Mouse (Mus musculus) intestine, postnatal 0 days (tissue): ENCODE measurements around the gene Lrig1. TPM values are rescaled to one million over a fixed set of nuclear protein-coding genes. Genes with fewer than 3 reads are reported as not detected.

ENCODE experiments used
- ATAC-seq: fragments of 200-750 bp; cut with Nextera tagmentation; 2 replicates; pipeline ENCODE4 v1.8.0; 2017; ENCODE audit warnings: mild to moderate bottlenecking, moderate TSS enrichment, moderate library complexity
- H3K27ac ChIP-seq: fragments of 300-500 bp; sonication (generic); 2 replicates; pipeline ENCODE4 v1.5.1; 2014; ENCODE audit warnings: mild to moderate bottlenecking, low read depth, low read length, moderate library complexity
- H3K27me3 ChIP-seq: fragments of 300-500 bp; sonication (generic); replicated peaks from 2 replicates; pipeline ENCODE4 v1.6.1; 2014; ENCODE audit warnings: low read length, mixed read lengths; ENCODE audit not compliant: control insufficient read depth, insufficient read depth
- H3K36me3 ChIP-seq: fragments of 300-500 bp; sonication (generic); 2 replicates; pipeline ENCODE4 v1.6.1; 2014; ENCODE audit warnings: mild to moderate bottlenecking, moderate library complexity; ENCODE audit not compliant: control insufficient read depth, insufficient read depth
- H3K4me1 ChIP-seq: fragments of 300-500 bp; sonication (generic); replicated peaks from 2 replicates; pipeline ENCODE4 v1.6.1; 2014; ENCODE audit warnings: antibody characterized with exemption, low read length, mixed read lengths; ENCODE audit not compliant: control insufficient read depth, insufficient read depth
- H3K4me2 ChIP-seq: fragments of 300-500 bp; sonication (generic); replicated peaks from 2 replicates; pipeline ENCODE4 v1.6.1; 2014; ENCODE audit warnings: low read depth, mild to moderate bottlenecking, moderate library complexity
- H3K4me3 ChIP-seq: fragments of 300-500 bp; sonication (generic); 2 replicates; pipeline ENCODE4 v1.5.1; 2014; ENCODE audit warnings: low read depth, low read length
- H3K9ac ChIP-seq: fragments of 300-500 bp; sonication (generic); 2 replicates; pipeline ENCODE4 v1.6.1; 2014; ENCODE audit warnings: mild to moderate bottlenecking, low read depth, low read length
- H3K9me3 ChIP-seq: fragments of 300-500 bp; sonication (generic); 2 replicates; pipeline ENCODE4 v1.6.1; 2016; ENCODE audit warnings: mixed run types; ENCODE audit not compliant: control insufficient read depth
- CTCF ChIP-seq: sonication (generic); IDR thresholded peaks from 2 replicates; pipeline ENCODE4 v1.5.1; 2016; ENCODE audit warnings: low read depth, mild to moderate bottlenecking, control low read depth, antibody characterized with exemption, moderate library complexity
- WGBS: fragments of 180-500 bp; shearing (Covaris S2); extraction: QIAGEN DNeasy Blood & Tissue Kit; methylation state at CpG from one replicate; pipeline ENCODE4 v1.1.7; 2014; 5-methylcytosine and 5-hydroxymethylcytosine counted together
- polyA plus RNA-seq: library from polyadenylated mRNA; unstranded; fragments of >200 nt; fragmentation: Nextera tagmentation; extraction: Ambion mirVana; gene quantifications from 2 replicates; pipeline ENCODE4 v1.2.1, GENCODE M21; 2015

Lrig1 gene
- polyA plus RNA-seq, 1 experiment from 2014 or later, result 13.4 TPM

DNA sequence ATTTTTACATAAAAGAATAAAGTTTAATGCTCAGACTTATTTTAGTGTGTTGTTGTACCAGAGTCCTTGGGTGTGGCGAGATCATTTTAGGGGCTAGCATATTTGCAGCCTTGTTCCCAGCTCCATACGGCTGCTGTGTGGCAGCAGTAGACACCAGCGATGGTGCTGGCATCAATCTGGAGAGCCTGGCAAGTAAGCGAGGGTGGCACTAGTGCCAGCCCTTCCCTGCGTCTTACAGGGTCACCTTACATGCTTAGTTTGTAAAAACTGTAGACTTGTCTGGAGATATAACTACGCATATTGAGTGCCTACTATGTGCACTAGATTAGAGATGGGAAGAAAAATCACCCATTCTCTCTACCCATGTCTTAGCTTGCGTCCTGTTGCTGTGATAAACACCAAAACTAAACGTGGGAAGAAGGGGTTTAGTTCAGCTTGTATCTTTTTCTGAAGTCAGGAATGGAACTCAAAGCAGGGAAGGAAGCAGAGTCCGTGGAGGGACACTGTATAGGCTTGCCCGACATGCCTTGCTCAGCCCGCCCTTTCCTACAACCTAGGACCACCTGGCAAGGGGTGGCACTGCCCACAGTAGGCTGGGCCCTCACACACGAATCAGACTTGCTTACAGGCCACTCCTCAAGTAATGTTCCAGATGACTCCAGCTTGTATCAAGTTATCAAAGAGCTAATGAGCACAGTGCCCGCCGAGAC, 103.8 kb downstream of the Lrig1 start:
- 0 out of 2 replicates have a peak, but pooled peaks cover 2% of the 10 kb centered on the region for H3K36me3 ChIP-seq
- 91% methylated on average over 14 of the region's 14 CpGs for WGBS
- no peak for TF ChIP-seq CTCF
- no peak overlapping the region for H3K4me2 ChIP-seq
- no peak overlapping the region for H3K27ac ChIP-seq
- no peak for ATAC-seq
- H3K27me3 ChIP-seq, result no peaks in the 10 kb centered on the region
- 0 out of 2 replicates have a peak, but pooled peaks cover 3% of the 10 kb centered on the region for H3K4me1 ChIP-seq
- H3K4me3 ChIP-seq, result no peak overlapping the region
- H3K9me3 ChIP-seq, result no peaks in the 10 kb centered on the region
- no peak overlapping the region for H3K9ac ChIP-seq

DNA sequence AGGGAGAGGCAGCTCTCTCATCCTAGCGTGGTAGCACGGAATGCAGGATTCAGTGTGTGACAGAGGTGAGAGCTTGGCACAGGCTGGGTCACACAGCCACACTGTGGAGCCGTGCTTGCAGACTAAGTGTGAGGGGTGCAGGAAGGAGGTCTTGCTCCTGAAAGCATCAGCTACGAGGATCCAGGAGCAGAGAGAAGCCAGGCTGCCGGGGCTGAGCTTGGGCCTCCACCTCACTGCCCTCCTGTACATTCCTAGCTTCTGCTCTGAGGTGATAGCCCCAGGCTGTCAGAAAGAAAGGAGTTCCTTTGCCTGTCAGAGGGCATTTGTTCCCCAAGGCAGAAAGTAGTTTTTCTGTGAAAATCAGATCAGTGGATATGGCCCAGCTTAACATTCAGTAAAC, 104.8 kb downstream of the Lrig1 start:
- ATAC-seq, result no peak
- H3K36me3 ChIP-seq, result no peaks in the 10 kb centered on the region
- WGBS, result 82% methylated on average over 5 of the region's 5 CpGs
- H3K27me3 ChIP-seq, result no peaks in the 10 kb centered on the region
- no peak overlapping the region for H3K4me3 ChIP-seq
- H3K27ac ChIP-seq, result no peak overlapping the region
- no peak overlapping the region for H3K9ac ChIP-seq
- 0 out of 2 replicates have a peak, but pooled peaks cover 3% of the 10 kb centered on the region for H3K4me1 ChIP-seq
- H3K9me3 ChIP-seq, result no peaks in the 10 kb centered on the region
- TF ChIP-seq CTCF, result no peak
- no peak overlapping the region for H3K4me2 ChIP-seq

DNA sequence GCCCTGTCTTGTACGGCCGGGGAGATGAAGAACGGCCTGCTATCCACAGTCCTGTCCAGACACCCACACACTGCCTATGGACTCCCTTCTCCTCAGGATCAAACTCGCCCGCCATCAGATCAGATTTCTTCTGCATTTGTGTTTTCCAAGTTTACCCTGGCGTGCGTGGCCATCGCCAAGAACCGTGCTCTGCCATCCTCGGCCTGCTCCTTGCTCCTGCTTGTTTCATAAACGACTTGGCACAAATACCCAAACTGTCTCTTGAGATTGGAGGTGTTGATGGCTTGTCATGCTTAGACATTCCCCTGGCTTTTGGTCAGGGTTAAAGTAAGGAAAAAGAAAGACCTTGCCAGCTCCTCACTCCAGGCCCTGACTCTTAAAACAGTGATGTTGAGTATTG, 105.2 kb downstream of the Lrig1 start:
- H3K27ac ChIP-seq, result no peak overlapping the region
- WGBS, result 87% methylated on average over 11 of the region's 11 CpGs
- no peak overlapping the region for H3K4me2 ChIP-seq
- H3K4me3 ChIP-seq, result no peak overlapping the region
- H3K9ac ChIP-seq, result no peak overlapping the region
- H3K4me1 ChIP-seq, result 0 out of 2 replicates have a peak, but pooled peaks cover 3% of the 10 kb centered on the region
- H3K27me3 ChIP-seq, result no peaks in the 10 kb centered on the region
- H3K9me3 ChIP-seq, result no peaks in the 10 kb centered on the region
- H3K36me3 ChIP-seq, result no peaks in the 10 kb centered on the region
- no peak for TF ChIP-seq CTCF
- no peak for ATAC-seq

DNA sequence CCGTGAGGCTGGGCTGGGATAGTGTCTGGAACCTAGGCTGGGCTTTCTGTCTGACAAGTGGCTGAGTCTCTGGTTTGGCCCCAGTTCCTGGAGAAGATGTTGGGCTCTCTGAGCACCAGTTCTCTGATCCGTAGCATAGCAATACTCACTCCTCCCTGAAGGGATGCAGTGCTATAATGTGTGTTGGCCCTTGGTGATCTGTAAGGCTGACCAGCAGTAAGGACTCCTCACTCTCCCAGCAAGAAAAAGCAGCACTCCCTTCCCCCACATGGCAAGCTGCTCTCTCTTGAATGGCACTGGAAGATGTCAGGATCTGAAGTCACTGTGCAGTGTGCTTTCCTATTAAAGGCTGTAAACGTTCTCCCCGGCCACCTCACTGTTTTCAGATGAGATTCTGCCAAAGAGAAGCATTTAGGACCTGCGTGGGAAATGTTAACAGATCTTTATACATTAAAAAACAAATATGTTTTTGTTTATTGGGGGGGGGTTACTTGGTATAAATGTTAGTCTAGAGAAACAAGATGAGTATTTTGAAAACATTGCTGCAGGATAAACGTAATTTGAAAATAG, 105.8 kb downstream of the Lrig1 start:
- ATAC-seq, result no peak
- Histone ChIP-seq H3K9ac (no peak overlapping the region), H3K4me1 (0 out of 2 replicates have a peak, but pooled peaks cover 3% of the 10 kb centered on the region), H3K36me3 (no peaks in the 10 kb centered on the region), H3K27ac (no peak overlapping the region), H3K4me3 (no peak overlapping the region), H3K27me3 (no peaks in the 10 kb centered on the region), H3K4me2 (no peak overlapping the region), H3K9me3 (no peaks in the 10 kb centered on the region)
- WGBS, result 75% methylated on average over 6 of the region's 6 CpGs
- TF ChIP-seq CTCF, result no peak

DNA sequence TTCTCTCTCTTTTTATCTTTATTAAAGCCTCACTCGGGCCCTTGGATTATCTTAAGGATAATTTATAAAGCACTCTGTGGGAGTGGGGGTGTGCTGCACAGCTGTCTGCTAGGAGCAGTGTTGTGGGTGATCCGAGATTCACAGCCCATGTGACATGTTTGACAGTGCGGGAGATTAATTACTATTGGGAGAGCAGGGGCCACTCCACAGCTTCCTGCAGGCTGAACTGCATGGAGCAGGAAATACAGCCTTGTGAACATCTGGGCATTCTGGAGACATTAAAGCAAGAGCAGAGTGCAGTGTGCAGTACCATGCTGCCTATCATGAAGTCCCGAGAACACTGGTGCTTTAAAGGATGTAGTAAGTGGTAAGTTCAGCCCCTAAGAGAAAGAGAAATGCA, 107.2 kb downstream of the Lrig1 start:
- 0 out of 2 replicates have a peak, but pooled peaks have one; percentile 25 for ATAC-seq
- Histone ChIP-seq H3K27me3 (no peaks in the 10 kb centered on the region), H3K27ac (no peak overlapping the region), H3K4me3 (no peak overlapping the region), H3K4me1 (0 out of 2 replicates have a peak, but pooled peaks cover 3% of the 10 kb centered on the region), H3K4me2 (peak overlapping the region; percentile 44), H3K9me3 (no peaks in the 10 kb centered on the region), H3K9ac (no peak overlapping the region), H3K36me3 (no peaks in the 10 kb centered on the region; the same call in 1 of the 2 replicates)
- WGBS, result 10% methylated on average over 4 of the region's 4 CpGs
- no peak for TF ChIP-seq CTCF

DNA sequence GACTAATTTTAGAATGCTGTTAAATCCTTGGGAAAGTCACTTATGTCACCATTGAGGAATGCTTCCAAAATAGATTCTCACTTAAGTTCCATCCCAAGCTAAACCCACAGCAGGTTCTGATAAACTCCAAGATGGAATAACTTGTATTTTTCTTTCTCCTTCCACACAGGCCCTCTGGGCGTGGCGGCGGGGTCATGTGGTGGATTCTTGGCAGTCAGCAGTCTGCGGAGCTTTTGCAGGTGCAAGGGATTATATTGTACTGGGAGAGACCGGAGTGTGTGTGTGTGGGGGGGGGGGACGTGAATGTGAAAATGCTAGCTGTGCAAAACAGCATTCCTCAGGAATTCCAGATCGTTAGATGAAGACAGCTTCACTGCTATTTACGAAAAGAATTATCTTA, 107.7 kb downstream of the Lrig1 start:
- no peaks in the 10 kb centered on the region for H3K27me3 ChIP-seq
- 0 out of 2 replicates have a peak, but pooled peaks cover 3% of the 10 kb centered on the region for H3K4me1 ChIP-seq
- no peak for TF ChIP-seq CTCF
- WGBS, result 9% methylated on average over 8 of the region's 8 CpGs
- H3K27ac ChIP-seq, result no peak overlapping the region
- no peaks in the 10 kb centered on the region for H3K9me3 ChIP-seq
- ATAC-seq, result no peak
- no peaks in the 10 kb centered on the region; the same call in 1 of the 2 replicates for H3K36me3 ChIP-seq
- no peak overlapping the region for H3K4me2 ChIP-seq
- H3K9ac ChIP-seq, result no peak overlapping the region
- H3K4me3 ChIP-seq, result no peak overlapping the region
